Mouse (Mus musculus) heart, adult 2 months (tissue): Measurements from ENCODE around the gene Tango2. TPM values are rescaled to one million over a fixed set of nuclear protein-coding genes. Genes with fewer than 3 reads are reported as not detected.

Experiments
- DNase-seq, 2 experiments: peaks; one replicate each; pipeline ENCODE4 v3.0.0; 2021
- H3K27ac ChIP-seq: fragments of 200-600 bp; 2 replicates; pipeline ENCODE4 v1.8.1; 2022
- H3K27me3 ChIP-seq: fragments of 200-500 bp; 2 replicates; pipeline ENCODE4 v1.6.1; 2012; ENCODE audit warnings: mild to moderate bottlenecking, low read length, inconsistent platforms, mixed read lengths; ENCODE audit not compliant: control insufficient read depth, insufficient read depth
- H3K36me3 ChIP-seq: fragments of 200-500 bp; 2 replicates; pipeline ENCODE4 v1.6.1; 2012; ENCODE audit warnings: low read length, inconsistent platforms; ENCODE audit not compliant: control insufficient read depth, insufficient read depth
- H3K4me1 ChIP-seq: fragments of 200-500 bp; 2 replicates; pipeline ENCODE4 v1.6.1; 2011; ENCODE audit warnings: low read length; ENCODE audit not compliant: control insufficient read depth, insufficient read depth
- H3K4me3 ChIP-seq: fragments of 200-600 bp; 2 replicates; pipeline ENCODE4 v1.8.1; 2022
- H3K79me2 ChIP-seq: fragments of 200-500 bp; replicated peaks from 2 replicates; pipeline ENCODE4 v1.6.1; 2012; ENCODE audit warnings: mild to moderate bottlenecking, inconsistent platforms, low read length, moderate library complexity, mixed read lengths; ENCODE audit not compliant: control insufficient read depth, insufficient read depth
- H3K9ac ChIP-seq: fragments of 200-500 bp; 2 replicates; pipeline ENCODE4 v1.6.1; 2012; ENCODE audit warnings: low read depth, mild to moderate bottlenecking, control low read depth, inconsistent platforms, low read length, mixed read lengths
- CTCF ChIP-seq: fragments of 200-600 bp; IDR thresholded peaks from 2 replicates; pipeline ENCODE4 v1.8.1; 2022; ENCODE audit warnings: antibody characterized with exemption, mild to moderate bottlenecking, moderate library complexity
- EP300 ChIP-seq: fragments of 200-500 bp; IDR thresholded peaks from 2 replicates; pipeline ENCODE4 v1.6.1; 2011; ENCODE audit warnings: low read depth, low read length, control low read depth; ENCODE audit not compliant: insufficient read depth
- POLR2A ChIP-seq: fragments of 200-500 bp; IDR thresholded peaks from 2 replicates; pipeline ENCODE4 v1.6.1; 2011; ENCODE audit warnings: mild to moderate bottlenecking, low read depth, low read length, control low read depth; ENCODE audit not compliant: insufficient read depth
- WGBS: fragments of 180-500 bp; shearing (Covaris S2); methylation state at CpG from one replicate; pipeline ENCODE4 v1.1.7; 2018; 5-methylcytosine and 5-hydroxymethylcytosine counted together
- intact Hi-C: fragments of 180-260 bp; cut with DNase I; formaldehyde crosslinking; loops from one replicate; pipeline ENCODE4 v1.15.1; 2025
- polyA plus RNA-seq: library from polyadenylated mRNA; depleted of rRNA; stranded (reverse); fragments of >200 nt; gene quantifications from 2 replicates; pipeline ENCODE4 v1.2.3, GENCODE M21; 2012
- total RNA-seq, 2 experiments: library from RNA; stranded (reverse); gene quantifications; 2 replicates each; pipeline ENCODE4 v1.2.3; 2021

Gene Tango2
- total and polyA plus RNA-seq, 3 experiments: 173 to 283 (median 181) TPM

GRCm38 (mm10) chr16:18342076-18342475, 5.8 kb downstream of the Tango2 start:
- Histone ChIP-seq H3K36me3 (peaks cover 8% of the 10 kb centered on the region), H3K4me3 (no peak overlapping the region), H3K9ac (no peak overlapping the region), H3K27me3 (no peaks in the 10 kb centered on the region), H3K79me2 (no peaks in the 10 kb centered on the region), H3K27ac (no peak overlapping the region; the same call in 1 of the 2 replicates), H3K4me1 (peaks cover 14% of the 10 kb centered on the region)
- TF ChIP-seq POLR2A (no peak), CTCF (no peak), EP300 (no peak)
- WGBS: 92% methylated on average over 2 of the region's 2 CpGs
- no peak for DNase-seq
- intact Hi-C loops: loop anchor here (5.0 kb wide), 1 partner anchor 85 kb away; the partner anchor contains the start of genes Comt and Txnrd2

GRCm38 (mm10) chr16:18341605-18342004, 6.3 kb downstream of the Tango2 start:
- Histone ChIP-seq H3K79me2 (no peaks in the 10 kb centered on the region), H3K4me1 (peaks cover 14% of the 10 kb centered on the region), H3K9ac (no peak overlapping the region), H3K4me3 (no peak overlapping the region), H3K36me3 (peaks cover 10% of the 10 kb centered on the region), H3K27me3 (no peaks in the 10 kb centered on the region), H3K27ac (peak overlapping the region; percentile 26; the same call in 1 of the 2 replicates)
- no peak for DNase-seq
- 78% methylated on average over 8 of the region's 8 CpGs for WGBS
- intact Hi-C loops: loop anchor here (5.0 kb wide), 1 partner anchor 86 kb away; the partner anchor contains the start of genes Comt and Txnrd2
- no peak for TF ChIP-seq CTCF
- no peak for TF ChIP-seq POLR2A
- TF ChIP-seq EP300: no peak

GRCm38 (mm10) chr16:18339866-18340265, 8.0 kb downstream of the Tango2 start:
- 18% methylated on average over 1 of the region's 1 CpGs for WGBS
- peak overlapping the region; percentile 84 for H3K27ac ChIP-seq

GRCm38 (mm10) chr16:18337261-18337660, 10.6 kb downstream of the Tango2 start:
- no peak overlapping the region for H3K4me3 ChIP-seq
- H3K9ac ChIP-seq: no peak overlapping the region
- H3K27ac ChIP-seq: peak overlapping the region; percentile 84
- intact Hi-C loops: no loop called here
- TF ChIP-seq POLR2A (no peak), EP300 (no peak), CTCF (no peak)
- 50% methylated on average over 4 of the region's 4 CpGs for WGBS
- no peaks in the 10 kb centered on the region for H3K79me2 ChIP-seq
- H3K27me3 ChIP-seq: no peaks in the 10 kb centered on the region
- no peak for DNase-seq
- H3K36me3 ChIP-seq: peaks cover 23% of the 10 kb centered on the region
- H3K4me1 ChIP-seq: peaks cover 13% of the 10 kb centered on the region

More at GRCm38 (mm10) chr16:18339866-18340265, 8.0 kb downstream of the Tango2 start:
- no peaks in the 10 kb centered on the region for H3K79me2 ChIP-seq
- H3K4me1 ChIP-seq: peaks cover 13% of the 10 kb centered on the region
- H3K27me3 ChIP-seq: no peaks in the 10 kb centered on the region
- no peak overlapping the region for H3K9ac ChIP-seq
- no peak overlapping the region for H3K4me3 ChIP-seq
- peak; percentile 69; the same call in 1 of the 2 replicates for TF ChIP-seq EP300
- TF ChIP-seq CTCF: no peak
- H3K36me3 ChIP-seq: peaks cover 15% of the 10 kb centered on the region
- peak; percentile 54 to 64 for DNase-seq
- intact Hi-C loops: loop anchor here (5.0 kb wide), 1 partner anchor 87 kb away; the partner anchor contains the start of genes Comt and Txnrd2

- 73% methylated on average over 3 of the region's 3 CpGs for WGBS
- peaks cover 9% of the 10 kb centered on the region for H3K4me1 ChIP-seq
- peak in 1 of 2 experiments; percentile 42 for DNase-seq
- H3K9ac ChIP-seq: no peak overlapping the region
- peaks cover 23% of the 10 kb centered on the region for H3K36me3 ChIP-seq
- H3K27me3 ChIP-seq: no peaks in the 10 kb centered on the region
- H3K4me3 ChIP-seq: no peak overlapping the region
- TF ChIP-seq POLR2A: no peak
- TF ChIP-seq CTCF: no peak
- no peak for TF ChIP-seq EP300
- intact Hi-C loops: no loop called here
- no peaks in the 10 kb centered on the region for H3K79me2 ChIP-seq
- peak overlapping the region; percentile 41 for H3K27ac ChIP-seq
Observed at GRCm38 (mm10) chr16:18335981-18336380, 11.9 kb downstream of the Tango2 start.

GRCm38 (mm10) chr16:18333976-18334375, 13.9 kb downstream of the Tango2 start:
- H3K9ac ChIP-seq: no peak overlapping the region
- no peak overlapping the region for H3K4me3 ChIP-seq
- H3K27ac ChIP-seq: peak overlapping the region; percentile 57
- DNase-seq: peak; percentile 43 to 65
- H3K27me3 ChIP-seq: no peaks in the 10 kb centered on the region
- 51% methylated on average over 3 of the region's 3 CpGs for WGBS
- intact Hi-C loops: no loop called here
- TF ChIP-seq POLR2A: no peak
- TF ChIP-seq EP300: 0 out of 2 replicates have a peak, but pooled peaks have one; percentile 56
- no peak for TF ChIP-seq CTCF
- no peaks in the 10 kb centered on the region for H3K79me2 ChIP-seq
- H3K36me3 ChIP-seq: peaks cover 23% of the 10 kb centered on the region
- H3K4me1 ChIP-seq: peaks cover 7% of the 10 kb centered on the region
